Mouse (Mus musculus): ENCODE data around the gene Tnxb. TPM values are rescaled to one million over a fixed set of nuclear protein-coding genes. Genes with fewer than 3 reads are reported as not detected.

The Tnxb gene
- polyA plus RNA-seq, 1 experiment from 2014 or later: 1.4 TPM

- H3K4me1 ChIP-seq (replicated peaks; ENCODE audit: control insufficient read depth, insufficient read depth, low read length): peaks cover 7% of the 10 kb centered on the region; the same call in 1 of the 2 replicates
- H3K27ac ChIP-seq (ENCODE audit: low read depth, low read length): peak overlapping the region; percentile 62
- no peak overlapping the region for H3K4me3 ChIP-seq (ENCODE audit: low read depth, low read length)
- WGBS: 47% methylated on average over 4 of the region's 4 CpGs
- H3K36me3 ChIP-seq (ENCODE audit: control insufficient read depth, insufficient read depth): peaks cover 24% of the 10 kb centered on the region; the same call in 1 of the 2 replicates
- H3K27me3 ChIP-seq (replicated peaks; ENCODE audit: control insufficient read depth, insufficient read depth, low read length): peaks cover 7% of the 10 kb centered on the region; the same call in 1 of the 2 replicates
- H3K9me3 ChIP-seq (ENCODE audit: control insufficient read depth): no peaks in the 10 kb centered on the region
- H3K4me2 ChIP-seq (replicated peaks; ENCODE audit: low read depth): no peak overlapping the region
- TF ChIP-seq CTCF (IDR thresholded peaks at IDR 0.05; ENCODE audit: low read depth): peak; percentile 68
- peak; percentile 57 for ATAC-seq
- no peak overlapping the region for H3K9ac ChIP-seq (ENCODE audit: low read depth, low read length)
Measured at GRCm38 (mm10) chr17:34655581-34655991, 14.7 kb upstream of the Tnxb start.

GRCm38 (mm10) chr17:34656666-34657065 lies 13.7 kb upstream of the Tnxb start:
- Histone ChIP-seq H3K4me2 (replicated peaks; ENCODE audit: low read depth) (no peak overlapping the region), H3K4me1 (replicated peaks; ENCODE audit: control insufficient read depth, insufficient read depth, low read length) (peaks cover 12% of the 10 kb centered on the region), H3K27ac (ENCODE audit: low read depth, low read length) (no peak overlapping the region), H3K27me3 (replicated peaks; ENCODE audit: control insufficient read depth, insufficient read depth, low read length) (peaks cover 7% of the 10 kb centered on the region; the same call in 1 of the 2 replicates), H3K9me3 (ENCODE audit: control insufficient read depth) (no peaks in the 10 kb centered on the region), H3K4me3 (ENCODE audit: low read depth, low read length) (no peak overlapping the region), H3K9ac (ENCODE audit: low read depth, low read length) (no peak overlapping the region), H3K36me3 (ENCODE audit: control insufficient read depth, insufficient read depth) (peaks cover 21% of the 10 kb centered on the region; the same call in 1 of the 2 replicates)
- no peak for TF ChIP-seq CTCF (IDR thresholded peaks at IDR 0.05; ENCODE audit: low read depth)
- no peak for ATAC-seq
- WGBS: 46% methylated on average over 8 of the region's 8 CpGs

GRCm38 (mm10) chr17:34657271-34657670 lies 13.1 kb upstream of the Tnxb start:
- H3K4me2 ChIP-seq (replicated peaks; ENCODE audit: low read depth): no peak overlapping the region
- peaks cover 15% of the 10 kb centered on the region; the same call in 1 of the 2 replicates for H3K36me3 ChIP-seq (ENCODE audit: control insufficient read depth, insufficient read depth)
- no peak for TF ChIP-seq CTCF (IDR thresholded peaks at IDR 0.05; ENCODE audit: low read depth)
- H3K9me3 ChIP-seq (ENCODE audit: control insufficient read depth): no peaks in the 10 kb centered on the region
- WGBS: 39% methylated on average over 2 of the region's 2 CpGs
- no peak overlapping the region for H3K4me3 ChIP-seq (ENCODE audit: low read depth, low read length)
- no peak for ATAC-seq
- peaks cover 12% of the 10 kb centered on the region for H3K4me1 ChIP-seq (replicated peaks; ENCODE audit: control insufficient read depth, insufficient read depth, low read length)
- no peak overlapping the region for H3K9ac ChIP-seq (ENCODE audit: low read depth, low read length)
- peaks cover 7% of the 10 kb centered on the region; the same call in 1 of the 2 replicates for H3K27me3 ChIP-seq (replicated peaks; ENCODE audit: control insufficient read depth, insufficient read depth, low read length)
- H3K27ac ChIP-seq (ENCODE audit: low read depth, low read length): no peak overlapping the region

GRCm38 (mm10) chr17:34658145-34658544 lies 12.2 kb upstream of the Tnxb start:
- no peak overlapping the region for H3K4me3 ChIP-seq (ENCODE audit: low read depth, low read length)
- no peak overlapping the region for H3K4me2 ChIP-seq (replicated peaks; ENCODE audit: low read depth)
- no peak overlapping the region for H3K9ac ChIP-seq (ENCODE audit: low read depth, low read length)
- H3K27ac ChIP-seq (ENCODE audit: low read depth, low read length): no peak overlapping the region
- TF ChIP-seq CTCF (IDR thresholded peaks at IDR 0.05; ENCODE audit: low read depth): no peak
- 67% methylated on average over 2 of the region's 2 CpGs for WGBS
- peaks cover 7% of the 10 kb centered on the region; the same call in 1 of the 2 replicates for H3K27me3 ChIP-seq (replicated peaks; ENCODE audit: control insufficient read depth, insufficient read depth, low read length)
- H3K4me1 ChIP-seq (replicated peaks; ENCODE audit: control insufficient read depth, insufficient read depth, low read length): peaks cover 12% of the 10 kb centered on the region
- no peak for ATAC-seq
- H3K36me3 ChIP-seq (ENCODE audit: control insufficient read depth, insufficient read depth): peaks cover 6% of the 10 kb centered on the region; the same call in 1 of the 2 replicates
- no peaks in the 10 kb centered on the region for H3K9me3 ChIP-seq (ENCODE audit: control insufficient read depth)

- no peak overlapping the region for H3K9ac ChIP-seq (ENCODE audit: low read depth, low read length)
- no peak overlapping the region for H3K27ac ChIP-seq (ENCODE audit: low read depth, low read length)
- TF ChIP-seq CTCF (IDR thresholded peaks at IDR 0.05; ENCODE audit: low read depth): no peak
- WGBS: 75% methylated on average over 3 of the region's 3 CpGs
- H3K4me2 ChIP-seq (replicated peaks; ENCODE audit: low read depth): no peak overlapping the region
- no peak for ATAC-seq
- peaks cover 12% of the 10 kb centered on the region for H3K4me1 ChIP-seq (replicated peaks; ENCODE audit: control insufficient read depth, insufficient read depth, low read length)
- peaks cover 2% of the 10 kb centered on the region; the same call in 1 of the 2 replicates for H3K36me3 ChIP-seq (ENCODE audit: control insufficient read depth, insufficient read depth)
- no peaks in the 10 kb centered on the region for H3K9me3 ChIP-seq (ENCODE audit: control insufficient read depth)
- H3K4me3 ChIP-seq (ENCODE audit: low read depth, low read length): no peak overlapping the region
- H3K27me3 ChIP-seq (replicated peaks; ENCODE audit: control insufficient read depth, insufficient read depth, low read length): peaks cover 7% of the 10 kb centered on the region; the same call in 1 of the 2 replicates
Measured at GRCm38 (mm10) chr17:34658591-34658990, 11.7 kb upstream of the Tnxb start.

- Histone ChIP-seq H3K4me3 (ENCODE audit: low read depth, low read length) (no peak overlapping the region), H3K4me2 (replicated peaks; ENCODE audit: low read depth) (0 out of 2 replicates have a peak overlapping the region, but pooled peaks have one; percentile 9), H3K9ac (ENCODE audit: low read depth, low read length) (no peak overlapping the region), H3K27me3 (replicated peaks; ENCODE audit: control insufficient read depth, insufficient read depth, low read length) (peaks cover 7% of the 10 kb centered on the region; the same call in 1 of the 2 replicates), H3K4me1 (replicated peaks; ENCODE audit: control insufficient read depth, insufficient read depth, low read length) (peaks cover 12% of the 10 kb centered on the region), H3K9me3 (ENCODE audit: control insufficient read depth) (no peaks in the 10 kb centered on the region), H3K36me3 (ENCODE audit: control insufficient read depth, insufficient read depth) (no peaks in the 10 kb centered on the region), H3K27ac (ENCODE audit: low read depth, low read length) (no peak overlapping the region)
- 51% methylated on average over 12 of the region's 12 CpGs for WGBS
- TF ChIP-seq CTCF (IDR thresholded peaks at IDR 0.05; ENCODE audit: low read depth): no peak
- ATAC-seq: no peak
Measured at GRCm38 (mm10) chr17:34659181-34659896, 11.0 kb upstream of the Tnxb start.
